Mouse (Mus musculus) spleen, adult 2 months (tissue): ENCODE data around the gene Atp8a2. TPM values are rescaled to one million over a fixed set of nuclear protein-coding genes. Genes with fewer than 3 reads are reported as not detected.

Experiments
- DNase-seq, 2 experiments: peaks; one replicate each; pipeline versions ENCODE4 v3.0.0 to v3.0.0-alpha.2; 2012 to 2021; ENCODE audit warnings: low spot score in 2 of 2, low read depth in 1 of 2
- H3K27ac ChIP-seq: fragments of 200-500 bp; 2 replicates; pipeline ENCODE4 v1.5.1; 2012; ENCODE audit warnings: low read length, inconsistent platforms; ENCODE audit not compliant: insufficient read depth
- H3K27me3 ChIP-seq: fragments of 200-500 bp; 2 replicates; pipeline ENCODE4 v1.6.1; 2012; ENCODE audit warnings: mild to moderate bottlenecking, moderate library complexity, low read length, inconsistent platforms; ENCODE audit not compliant: control insufficient read depth, insufficient read depth
- H3K36me3 ChIP-seq: fragments of 200-500 bp; 2 replicates; pipeline ENCODE4 v1.6.1; 2012; ENCODE audit warnings: mild to moderate bottlenecking, low read length, inconsistent platforms; ENCODE audit not compliant: control insufficient read depth, insufficient read depth
- H3K4me1 ChIP-seq: fragments of 200-500 bp; 2 replicates; pipeline ENCODE4 v1.6.1; 2011; ENCODE audit warnings: inconsistent platforms; ENCODE audit not compliant: control insufficient read depth, insufficient read depth, insufficient read length
- H3K4me3 ChIP-seq: fragments of 200-500 bp; 2 replicates; pipeline ENCODE4 v1.5.1; 2011; ENCODE audit warnings: mild to moderate bottlenecking, inconsistent platforms; ENCODE audit not compliant: insufficient read depth, insufficient read length; ENCODE audit errors: extremely low read depth
- CTCF ChIP-seq: fragments of 200-500 bp; IDR thresholded peaks from 2 replicates; pipeline ENCODE4 v1.5.1; 2011; ENCODE audit warnings: mild to moderate bottlenecking, inconsistent platforms; ENCODE audit not compliant: insufficient read depth, insufficient read length, insufficient replicate concordance; ENCODE audit errors: extremely low read depth
- POLR2A ChIP-seq: fragments of 200-500 bp; IDR thresholded peaks from 2 replicates; pipeline ENCODE4 v1.6.1; 2011; ENCODE audit warnings: low read depth, low read length, inconsistent platforms
- WGBS: fragments of 180-500 bp; shearing (Covaris S2); methylation state at CpG from one replicate; pipeline ENCODE4 v1.1.7; 2018; 5-methylcytosine and 5-hydroxymethylcytosine counted together
- polyA plus RNA-seq: library from polyadenylated mRNA; depleted of rRNA; stranded (reverse); fragments of >200 nt; gene quantifications from 2 replicates; pipeline ENCODE4 v1.2.3, GENCODE M21; 2012

Gene Atp8a2
- polyA plus RNA-seq, 1 experiment, result 0.32 TPM

DNA sequence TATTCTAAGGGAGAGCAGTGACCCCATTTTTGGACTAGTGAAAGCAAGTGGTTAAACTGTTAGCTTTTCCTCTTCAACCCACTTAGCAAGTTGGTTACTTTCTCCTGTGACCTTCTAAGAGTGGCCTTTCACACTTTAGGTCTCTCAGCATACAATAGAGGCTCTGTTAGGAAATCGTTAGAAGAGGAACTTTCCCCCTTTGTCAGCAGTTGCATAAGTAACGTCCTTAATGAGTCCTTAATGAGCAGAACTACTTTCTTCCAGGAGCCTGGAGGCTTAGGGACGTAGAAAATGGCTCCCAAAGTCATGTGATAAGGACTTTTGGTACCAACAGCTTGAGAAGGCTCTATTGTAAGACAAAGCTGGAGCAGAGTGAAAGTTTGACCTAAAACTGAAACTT is 434.8 kb downstream of the Atp8a2 start:
- TF ChIP-seq CTCF (no peak), POLR2A (no peak)
- 35% methylated on average over 3 of the region's 3 CpGs for WGBS
- Histone ChIP-seq H3K27ac (no peak overlapping the region), H3K4me1 (no peaks in the 10 kb centered on the region), H3K27me3 (no peaks in the 10 kb centered on the region), H3K4me3 (no peak overlapping the region), H3K36me3 (no peaks in the 10 kb centered on the region)
- DNase-seq, result no peak

GRCm38 (mm10) chr14:59759900-59760493 is 437.0 kb downstream of the Atp8a2 start:
- no peaks in the 10 kb centered on the region for H3K36me3 ChIP-seq
- H3K4me3 ChIP-seq, result no peak overlapping the region
- DNase-seq, result no peak
- no peaks in the 10 kb centered on the region for H3K4me1 ChIP-seq
- no peak overlapping the region for H3K27ac ChIP-seq
- 61% methylated on average over 12 of the region's 12 CpGs for WGBS
- TF ChIP-seq CTCF (no peak), POLR2A (no peak)
- no peaks in the 10 kb centered on the region for H3K27me3 ChIP-seq

DNA sequence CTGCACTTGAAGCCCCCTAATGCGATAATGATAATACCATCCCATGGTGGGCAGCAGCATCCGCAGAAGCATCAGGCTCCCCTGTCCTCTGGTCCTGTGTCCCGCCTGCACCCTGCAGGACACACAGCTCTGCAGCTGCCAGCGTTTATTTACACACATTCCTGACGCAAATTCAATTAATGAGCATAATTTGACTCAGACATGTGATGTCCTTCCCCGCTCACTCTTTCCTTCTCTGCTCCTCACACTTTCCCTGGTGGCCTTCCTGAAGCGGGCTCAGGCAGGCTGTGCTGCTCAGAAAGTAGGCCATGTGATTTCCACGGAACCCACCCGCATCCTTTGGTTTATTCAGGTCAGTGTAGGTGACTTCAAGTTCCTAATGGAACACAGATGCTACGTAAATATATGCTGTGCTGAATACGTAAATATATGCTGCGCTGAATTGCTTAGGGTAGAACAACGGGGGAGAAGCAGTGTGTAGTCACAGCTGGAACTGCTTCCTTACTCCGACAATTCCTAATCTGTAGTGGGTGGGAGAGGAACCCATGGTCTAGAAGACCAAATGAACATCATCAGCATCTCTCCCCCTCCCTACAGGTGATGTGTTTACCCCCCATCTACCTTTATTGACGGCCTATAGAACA is 437.7 kb downstream of the Atp8a2 start:
- DNase-seq, result no peak
- H3K27me3 ChIP-seq, result no peaks in the 10 kb centered on the region
- H3K27ac ChIP-seq, result no peak overlapping the region
- H3K4me1 ChIP-seq, result no peaks in the 10 kb centered on the region
- no peaks in the 10 kb centered on the region for H3K36me3 ChIP-seq
- TF ChIP-seq POLR2A (no peak), CTCF (no peak)
- H3K4me3 ChIP-seq, result no peak overlapping the region
- 87% methylated on average over 15 of the region's 15 CpGs for WGBS

DNA sequence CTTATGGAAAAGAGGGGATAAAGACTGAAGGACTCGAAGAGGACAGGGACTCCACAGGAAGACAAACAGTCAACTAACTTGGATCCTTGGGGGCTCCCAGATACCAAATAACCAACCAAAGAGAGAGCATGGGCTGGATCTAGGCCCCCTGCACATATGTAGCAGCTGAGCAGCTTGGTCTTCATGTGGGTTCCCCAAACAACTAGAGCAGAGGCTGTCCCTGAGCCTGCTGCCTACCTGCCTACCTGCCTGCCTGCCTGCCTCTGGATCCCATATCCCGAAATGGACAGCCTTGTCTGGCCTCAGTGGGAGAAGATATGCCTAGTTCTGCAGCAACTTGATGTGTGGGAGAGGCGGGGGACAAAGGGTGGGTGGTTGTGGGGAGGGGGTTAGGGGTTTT is 444.6 kb downstream of the Atp8a2 start:
- H3K27ac ChIP-seq, result no peak overlapping the region
- DNase-seq, result no peak
- no peaks in the 10 kb centered on the region for H3K36me3 ChIP-seq
- no peaks in the 10 kb centered on the region for H3K27me3 ChIP-seq
- TF ChIP-seq CTCF, result no peak
- no peak for TF ChIP-seq POLR2A
- no peak overlapping the region for H3K4me3 ChIP-seq
- 71% methylated on average over 3 of the region's 3 CpGs for WGBS
- H3K4me1 ChIP-seq, result no peaks in the 10 kb centered on the region

DNA sequence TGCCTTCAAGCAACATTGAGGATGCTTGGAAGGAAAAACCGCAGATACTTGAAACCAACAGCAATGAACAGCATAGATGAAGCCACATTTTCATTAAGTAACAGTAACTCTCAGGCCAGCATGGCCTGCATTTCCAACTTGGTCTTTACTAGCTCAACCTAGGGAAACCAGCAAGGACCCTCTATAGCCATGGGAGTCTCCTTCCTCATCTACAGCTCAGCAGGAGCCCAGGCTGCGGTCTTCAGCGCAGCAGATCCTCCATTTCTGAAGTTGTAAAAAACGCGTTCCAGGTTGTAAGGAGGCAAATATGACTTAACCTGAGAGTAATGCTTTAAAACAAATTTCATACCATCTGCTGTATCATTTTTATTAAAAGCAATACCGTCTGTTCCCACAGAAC is 447.0 kb downstream of the Atp8a2 start:
- no peaks in the 10 kb centered on the region for H3K36me3 ChIP-seq
- H3K27me3 ChIP-seq, result no peaks in the 10 kb centered on the region
- 89% methylated on average over 6 of the region's 6 CpGs for WGBS
- no peak overlapping the region for H3K27ac ChIP-seq
- no peaks in the 10 kb centered on the region for H3K4me1 ChIP-seq
- no peak overlapping the region for H3K4me3 ChIP-seq
- TF ChIP-seq CTCF (no peak), POLR2A (no peak)
- no peak for DNase-seq

GRCm38 (mm10) chr14:59745676-59746075 is 451.3 kb downstream of the Atp8a2 start:
- no peaks in the 10 kb centered on the region for H3K36me3 ChIP-seq
- 70% methylated on average over 4 of the region's 4 CpGs for WGBS
- no peak for TF ChIP-seq CTCF
- no peak for TF ChIP-seq POLR2A
- no peak overlapping the region for H3K27ac ChIP-seq
- H3K27me3 ChIP-seq, result no peaks in the 10 kb centered on the region
- H3K4me3 ChIP-seq, result no peak overlapping the region
- no peaks in the 10 kb centered on the region for H3K4me1 ChIP-seq
- DNase-seq, result no peak

GRCm38 (mm10) chr14:59741752-59742151 is 455.2 kb downstream of the Atp8a2 start:
- WGBS, result 95% methylated on average over 5 of the region's 5 CpGs
- DNase-seq, result no peak
- Histone ChIP-seq H3K27ac (no peak overlapping the region), H3K4me1 (no peaks in the 10 kb centered on the region), H3K27me3 (no peaks in the 10 kb centered on the region), H3K36me3 (no peaks in the 10 kb centered on the region), H3K4me3 (no peak overlapping the region)
- no peak for TF ChIP-seq CTCF
- no peak for TF ChIP-seq POLR2A
